Mouse (Mus musculus) heart, embryonic 16.5 days (tissue): ENCODE measurements at regions not wholly inside any gene's neighbourhood (a gene's known extent, or its start where the extent isn't known, plus 50 kb on each side); places are given as distances from the start of the nearest gene placed in this dataset.

Experiments used
- ATAC-seq: fragments of 200-750 bp; cut with Nextera tagmentation; replicated peaks from 2 replicates; pipeline ENCODE4 v1.8.0; 2017; ENCODE audit warnings: moderate number of reproducible peaks; ENCODE audit not compliant: insufficient read depth, low FRiP score; ENCODE audit errors: extremely low read depth
- H3K27ac ChIP-seq: fragments of 300-500 bp; sonication (generic); 2 replicates; pipeline ENCODE4 v1.5.1; 2014; ENCODE audit warnings: mild to moderate bottlenecking, low read length, control low read depth, moderate library complexity
- H3K27me3 ChIP-seq: fragments of 300-500 bp; sonication (generic); 2 replicates; pipeline ENCODE4 v1.6.1; 2014; ENCODE audit warnings: low read length, mixed read lengths; ENCODE audit not compliant: control insufficient read depth, insufficient read depth
- H3K36me3 ChIP-seq: fragments of 300-500 bp; sonication (generic); 2 replicates; pipeline ENCODE4 v1.6.1; 2014; ENCODE audit not compliant: control insufficient read depth, insufficient read depth
- H3K4me1 ChIP-seq: fragments of 300-500 bp; sonication (generic); 2 replicates; pipeline ENCODE4 v1.6.1; 2014; ENCODE audit warnings: low read length, mixed read lengths; ENCODE audit not compliant: control insufficient read depth, insufficient read depth
- H3K4me2 ChIP-seq: fragments of 300-500 bp; sonication (generic); 2 replicates; pipeline ENCODE4 v1.6.1; 2014; ENCODE audit warnings: low read depth, mild to moderate bottlenecking, control low read depth, low read length
- H3K4me3 ChIP-seq: fragments of 300-500 bp; sonication (generic); 2 replicates; pipeline ENCODE4 v1.5.1; 2014; ENCODE audit warnings: mild to moderate bottlenecking, control low read depth, low read length
- H3K9ac ChIP-seq: fragments of 300-500 bp; sonication (generic); 2 replicates; pipeline ENCODE4 v1.6.1; 2014; ENCODE audit warnings: low read length, control low read depth
- H3K9me3 ChIP-seq: fragments of 300-500 bp; sonication (generic); replicated peaks from 2 replicates; pipeline ENCODE4 v1.6.1; 2016; ENCODE audit warnings: low read length; ENCODE audit not compliant: control insufficient read depth
- WGBS: fragments of 180-500 bp; shearing (Covaris S2); extraction: QIAGEN DNeasy Blood & Tissue Kit; methylation state at CpG from one replicate; pipeline ENCODE4 v1.1.7; 2014; 5-methylcytosine and 5-hydroxymethylcytosine counted together

DNA sequence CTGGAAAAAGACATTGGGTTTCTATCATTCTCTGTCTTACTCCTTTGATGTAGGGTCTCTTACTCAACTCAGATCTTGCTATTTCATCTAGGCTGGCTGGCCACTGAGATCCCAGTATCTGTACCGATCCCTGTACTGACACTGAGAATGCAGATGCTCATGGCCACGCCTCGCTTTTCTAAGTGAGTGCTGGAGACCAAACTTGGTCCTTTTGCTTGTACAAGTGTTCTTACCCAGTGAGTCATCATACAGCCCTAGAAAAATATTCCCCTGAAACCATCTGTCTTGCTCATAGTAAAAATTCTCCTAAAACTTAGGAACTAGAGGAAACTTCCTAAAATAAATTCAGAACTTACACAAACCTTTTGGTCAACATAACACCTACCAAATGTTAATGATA lies 193.2 kb downstream of the Chrm2 start:
- H3K4me3 ChIP-seq, result no peak overlapping the region
- ATAC-seq, result no peak
- H3K27me3 ChIP-seq, result no peaks in the 10 kb centered on the region
- peak overlapping the region; percentile 27 for H3K27ac ChIP-seq
- no peak overlapping the region for H3K4me2 ChIP-seq
- H3K9me3 ChIP-seq, result no peaks in the 10 kb centered on the region
- H3K9ac ChIP-seq, result no peak overlapping the region
- peaks cover 3% of the 10 kb centered on the region; the same call in 1 of the 2 replicates for H3K4me1 ChIP-seq
- H3K36me3 ChIP-seq, result no peaks in the 10 kb centered on the region
- WGBS, result 87% methylated on average over 3 of the region's 3 CpGs
